Mouse (Mus musculus): ENCODE measurements around the gene Ttc28.

GRCm38 (mm10) chr5:111318946-111319345 is 439.3 kb downstream of the Ttc28 start:
- TF ChIP-seq CTCF (IDR thresholded peaks at IDR 0.05; ENCODE audit: control insufficient read depth, insufficient read depth, insufficient read length), result no peak
- no peak for TF ChIP-seq MYOG (IDR thresholded peaks at IDR 0.05; ENCODE audit: control insufficient read depth, extremely low read depth, insufficient read length)
- no peak for TF ChIP-seq USF1 (IDR thresholded peaks at IDR 0.05; ENCODE audit: low read depth)
- TF ChIP-seq FOSL1 (IDR thresholded peaks at IDR 0.05; ENCODE audit: insufficient read depth, low read length, poor library complexity, severe bottlenecking), result no peak
- no peak for TF ChIP-seq MYOD1 (IDR thresholded peaks at IDR 0.05; ENCODE audit: control insufficient read depth, insufficient read length, low read depth)
- no peak for TF ChIP-seq MAX (IDR thresholded peaks at IDR 0.05)
